Mouse (Mus musculus) heart, embryonic 10.5 days (tissue): Measurements from ENCODE around the gene Card14. TPM values are rescaled to one million over a fixed set of nuclear protein-coding genes. Genes with fewer than 3 reads are reported as not detected.

ENCODE experiments used
- DNase-seq: peaks from one replicate; pipeline ENCODE4 v3.0.0-alpha.2; 2017; ENCODE audit warnings: low spot score
- H3K27ac ChIP-seq: fragments of 300-500 bp; sonication (generic); 2 replicates; pipeline ENCODE4 v1.5.1; 2016; ENCODE audit warnings: mild to moderate bottlenecking
- H3K27me3 ChIP-seq: fragments of 300-500 bp; sonication (generic); 2 replicates; pipeline ENCODE4 v1.6.1; 2016; ENCODE audit warnings: mild to moderate bottlenecking; ENCODE audit not compliant: poor library complexity, insufficient read depth, severe bottlenecking
- H3K36me3 ChIP-seq: fragments of 300-500 bp; sonication (generic); 2 replicates; pipeline ENCODE4 v1.6.1; 2016; ENCODE audit warnings: mild to moderate bottlenecking, moderate library complexity
- H3K4me1 ChIP-seq: fragments of 300-500 bp; sonication (generic); 2 replicates; pipeline ENCODE4 v1.6.1; 2016; ENCODE audit warnings: mild to moderate bottlenecking
- H3K4me3 ChIP-seq: fragments of 300-500 bp; sonication (generic); 2 replicates; pipeline ENCODE4 v1.5.1; 2016; ENCODE audit warnings: mild to moderate bottlenecking, moderate library complexity
- H3K9me3 ChIP-seq: fragments of 300-500 bp; sonication (generic); 2 replicates; pipeline ENCODE4 v1.6.1; 2016; ENCODE audit warnings: mild to moderate bottlenecking, moderate library complexity
- WGBS: fragments of 180-500 bp; shearing (Covaris S2); methylation state at CpG from one replicate; pipeline ENCODE4 v1.1.7; 2016; 5-methylcytosine and 5-hydroxymethylcytosine counted together
- polyA plus RNA-seq: library from polyadenylated mRNA; unstranded; fragments of >200 nt; fragmentation: Nextera tagmentation; extraction: Ambion mirVana; gene quantifications from 2 replicates; pipeline ENCODE4 v1.2.1, GENCODE M21; 2016

The Card14 gene
- polyA plus RNA-seq, 1 experiment from 2014 or later, result 0.24 TPM

DNA sequence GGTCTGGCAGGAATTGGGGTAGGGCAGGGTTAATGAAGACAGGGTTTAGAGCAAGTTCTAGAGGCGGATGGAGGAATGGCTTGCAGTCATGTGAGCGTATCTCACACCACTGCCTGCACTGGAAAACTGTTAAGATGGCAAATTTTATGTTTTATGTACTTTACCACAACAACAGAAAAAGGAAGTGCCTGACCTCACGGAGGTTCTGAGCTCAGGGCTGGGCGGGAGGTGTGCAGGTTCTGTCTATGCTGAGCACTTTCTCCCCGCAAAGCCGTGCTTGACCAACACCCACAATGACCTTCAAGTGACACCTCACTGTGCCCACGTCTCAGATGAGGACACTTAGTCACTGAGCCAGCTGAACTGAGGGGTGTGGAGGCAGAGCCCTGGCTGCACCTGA is 44.5 kb downstream of the Card14 start:
- H3K9me3 ChIP-seq, result no peaks in the 10 kb centered on the region
- peaks cover 23% of the 10 kb centered on the region for H3K27me3 ChIP-seq
- 73% methylated on average over 7 of the region's 7 CpGs for WGBS
- no peak for DNase-seq
- no peak overlapping the region for H3K4me3 ChIP-seq
- no peak overlapping the region for H3K27ac ChIP-seq
- H3K36me3 ChIP-seq, result peaks cover 18% of the 10 kb centered on the region
- peaks cover 37% of the 10 kb centered on the region for H3K4me1 ChIP-seq

DNA sequence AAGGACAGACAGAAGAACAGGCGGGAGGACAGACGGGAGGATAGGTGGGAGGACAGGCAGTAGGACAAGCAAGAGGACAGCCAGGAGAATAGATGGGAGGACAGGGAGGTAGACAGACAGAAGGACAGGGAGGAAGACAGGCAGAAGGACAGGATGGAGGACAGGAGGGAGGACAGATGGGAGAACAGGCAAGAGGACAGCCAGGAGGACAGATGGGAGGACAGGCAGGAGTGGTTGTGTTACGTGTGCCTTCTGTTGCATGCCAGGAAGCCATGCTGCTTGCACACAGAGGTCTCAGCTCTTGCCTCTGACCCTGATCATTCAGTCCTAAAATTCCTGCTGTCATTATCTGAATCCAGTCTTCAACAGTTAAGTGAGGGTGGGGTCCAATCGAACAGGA is 46.4 kb downstream of the Card14 start:
- Histone ChIP-seq H3K4me1 (peaks cover 37% of the 10 kb centered on the region), H3K36me3 (peaks cover 25% of the 10 kb centered on the region), H3K9me3 (no peaks in the 10 kb centered on the region), H3K4me3 (no peak overlapping the region), H3K27ac (peak overlapping the region; percentile 87; the same call in 1 of the 2 replicates), H3K27me3 (peaks cover 23% of the 10 kb centered on the region)
- WGBS, result 74% methylated on average over 4 of the region's 4 CpGs
- DNase-seq, result no peak

DNA sequence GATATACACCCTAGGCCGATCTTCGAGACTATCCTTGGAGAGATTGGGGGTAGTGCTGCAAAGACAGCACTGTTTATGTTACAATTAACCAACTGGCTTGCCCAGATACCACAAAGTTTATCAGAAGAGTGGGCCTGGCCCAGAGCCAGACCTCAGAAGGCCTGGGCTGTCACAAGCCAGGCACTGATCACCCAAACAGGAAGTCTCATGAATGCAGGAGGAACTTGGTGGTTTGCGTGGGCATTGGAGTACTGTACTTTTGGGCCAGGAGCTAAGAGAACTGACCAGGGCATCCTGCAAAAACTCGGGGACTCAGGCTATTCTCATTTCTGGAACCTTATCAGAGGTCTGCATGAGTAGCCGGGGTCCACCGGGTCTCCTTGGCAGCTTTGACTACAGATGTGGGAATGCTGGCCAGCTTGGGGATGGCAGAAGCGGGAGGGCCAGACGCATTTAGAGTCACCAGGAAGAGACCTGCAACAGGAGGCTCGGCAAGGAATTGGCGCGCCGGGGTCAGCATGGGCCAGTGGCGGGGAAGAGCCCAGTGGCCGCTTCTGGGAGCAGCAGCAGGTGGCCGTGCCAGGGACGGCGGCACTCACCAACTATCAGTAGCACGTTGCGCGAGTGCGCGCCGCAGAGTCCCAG is 47.4 kb downstream of the Card14 start:
- no peak for DNase-seq
- Histone ChIP-seq H3K27me3 (peaks cover 23% of the 10 kb centered on the region), H3K9me3 (no peaks in the 10 kb centered on the region), H3K36me3 (peaks cover 31% of the 10 kb centered on the region), H3K27ac (peak overlapping the region; percentile 87), H3K4me1 (peaks cover 37% of the 10 kb centered on the region), H3K4me3 (peak overlapping the region; percentile 90)
- WGBS, result 3% methylated on average over 23 of the region's 23 CpGs

DNA sequence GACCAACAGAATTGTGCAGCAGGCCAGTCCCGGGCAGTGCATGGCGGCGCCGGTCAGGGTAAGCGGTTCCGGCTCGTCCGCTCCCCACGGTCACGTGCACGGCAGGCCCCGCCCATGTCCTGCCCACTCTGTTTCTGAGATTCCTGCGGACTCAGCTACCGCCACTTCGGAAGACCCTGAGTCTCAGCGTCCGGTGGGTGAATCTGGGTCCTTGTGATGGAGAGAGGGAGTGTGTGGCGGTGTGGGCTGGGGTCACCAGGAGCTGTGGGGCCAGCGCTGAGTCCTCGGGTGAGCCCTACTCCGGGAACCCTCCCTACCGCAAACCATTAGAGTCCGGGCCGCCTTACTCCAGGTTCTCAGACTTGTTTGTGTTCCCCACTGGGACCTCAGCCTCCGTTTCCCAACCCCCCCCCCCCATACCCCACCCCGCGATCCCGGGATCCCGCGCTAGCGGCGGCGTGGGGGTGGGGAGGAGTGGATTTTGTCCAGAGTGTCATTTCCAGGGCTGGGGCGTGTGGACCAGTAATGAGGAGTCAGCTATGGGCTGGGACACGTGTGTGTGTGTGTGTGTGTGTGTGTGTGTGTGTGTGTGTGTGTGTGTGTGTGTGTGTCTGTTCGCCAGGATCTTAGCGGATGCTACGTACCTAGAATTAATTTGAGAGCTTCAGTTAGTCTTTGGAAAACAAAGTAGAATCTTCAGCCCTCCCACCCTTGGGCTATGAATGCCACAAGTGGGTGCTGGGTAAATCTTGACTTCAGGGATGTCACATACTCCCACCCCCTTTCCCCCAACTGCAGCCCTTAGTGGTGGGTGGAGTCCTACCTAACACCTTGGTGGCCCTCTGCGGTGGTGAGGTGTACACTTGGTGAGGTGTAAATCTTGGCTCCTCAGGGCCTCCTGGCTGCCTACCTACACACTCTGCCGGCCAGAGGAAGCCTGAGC is 48.1 kb downstream of the Card14 start, which contains the start of the genes Sgsh and Slc26a11:
TSS of gene Sgsh (minus strand) at position 94 of the 943 bp plus-strand sequence.
TSS of gene Slc26a11 (plus strand) at position 115 of the 943 bp plus-strand sequence.
- no peaks in the 10 kb centered on the region for H3K9me3 ChIP-seq
- H3K27ac ChIP-seq, result peak within 1 kb of the TSS; percentile 87
- peaks cover 37% of the 10 kb centered on the region for H3K4me1 ChIP-seq
- peaks cover 18% of the 10 kb centered on the region; the same call in 1 of the 2 replicates for H3K27me3 ChIP-seq
- peaks cover 32% of the 10 kb centered on the region for H3K36me3 ChIP-seq
- H3K4me3 ChIP-seq, result peak within 1 kb of the TSS; percentile 90
- WGBS, result 1% methylated on average over 40 of the region's 40 CpGs
- DNase-seq, result peak; percentile 96

DNA sequence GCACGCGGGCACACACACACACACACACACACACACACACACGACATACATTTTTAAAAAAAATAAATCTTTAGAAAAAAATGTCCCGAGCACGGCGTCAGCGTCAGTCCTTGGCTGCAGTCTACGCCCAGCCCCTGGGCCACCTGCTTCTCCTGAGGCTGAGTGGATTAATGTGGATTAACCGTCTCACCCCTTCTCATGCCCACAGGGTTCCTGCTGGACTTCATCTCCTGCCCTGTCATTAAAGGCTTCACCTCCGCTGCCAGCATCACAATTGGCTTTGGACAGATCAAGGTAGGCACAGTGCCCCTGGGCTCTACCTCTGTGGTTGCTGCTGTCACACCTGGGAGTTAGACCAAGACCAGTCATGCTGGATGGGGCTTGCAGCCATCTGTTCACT is 51.5 kb downstream of the Card14 start:
- 88% methylated on average over 10 of the region's 10 CpGs for WGBS
- peaks cover 31% of the 10 kb centered on the region for H3K4me1 ChIP-seq
- DNase-seq, result no peak

DNA sequence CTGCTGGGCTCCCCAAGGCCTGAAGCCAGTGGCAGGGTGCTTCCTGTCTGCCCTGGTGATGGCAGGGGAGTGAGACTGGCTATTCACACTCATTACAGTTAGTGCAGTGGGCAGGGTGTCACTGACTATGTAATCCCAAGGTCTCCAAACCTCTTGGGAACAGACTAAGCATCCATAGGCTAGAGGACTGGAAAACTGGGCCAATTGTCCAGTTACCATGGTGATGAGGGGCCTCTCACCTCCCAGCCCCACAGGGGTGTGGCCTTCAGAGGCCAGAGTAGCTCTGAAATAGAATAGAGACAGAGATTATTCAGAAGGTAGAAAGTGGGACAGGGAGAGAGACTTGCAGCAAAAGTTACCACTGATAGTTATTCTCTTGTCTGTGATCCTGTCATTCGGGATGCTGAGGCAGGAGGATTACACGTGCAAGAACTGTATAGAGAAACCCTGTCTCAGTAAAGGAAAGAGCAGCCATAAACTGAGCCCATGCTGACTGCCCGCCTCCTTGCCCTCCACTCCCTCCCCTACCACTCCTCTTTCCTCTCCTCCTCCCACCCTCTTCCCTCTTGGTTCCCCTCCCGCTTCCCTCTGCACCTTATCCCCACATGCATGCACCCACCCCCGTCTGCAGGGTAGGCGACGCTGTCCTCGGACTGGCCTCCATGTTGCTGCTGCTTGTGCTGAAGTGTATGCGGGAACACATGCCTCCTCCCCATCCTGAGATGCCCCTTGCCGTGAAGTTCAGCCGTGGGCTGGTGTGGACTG is 55.4 kb downstream of the Card14 start:
- Histone ChIP-seq H3K4me1 (peaks cover 7% of the 10 kb centered on the region), H3K4me3 (peak overlapping the region; percentile 4; the same call in 1 of the 2 replicates), H3K27me3 (no peaks in the 10 kb centered on the region), H3K27ac (0 out of 2 replicates have a peak overlapping the region, but pooled peaks have one; percentile 13), H3K9me3 (no peaks in the 10 kb centered on the region), H3K36me3 (peaks cover 60% of the 10 kb centered on the region)
- 41% methylated on average over 11 of the region's 11 CpGs for WGBS
- no peak for DNase-seq

More for the DNA sequence above, 51.5 kb downstream of the Card14 start:
- Histone ChIP-seq H3K36me3 (peaks cover 49% of the 10 kb centered on the region), H3K9me3 (no peaks in the 10 kb centered on the region), H3K27ac (no peak overlapping the region), H3K27me3 (no peaks in the 10 kb centered on the region), H3K4me3 (no peak overlapping the region)

DNA sequence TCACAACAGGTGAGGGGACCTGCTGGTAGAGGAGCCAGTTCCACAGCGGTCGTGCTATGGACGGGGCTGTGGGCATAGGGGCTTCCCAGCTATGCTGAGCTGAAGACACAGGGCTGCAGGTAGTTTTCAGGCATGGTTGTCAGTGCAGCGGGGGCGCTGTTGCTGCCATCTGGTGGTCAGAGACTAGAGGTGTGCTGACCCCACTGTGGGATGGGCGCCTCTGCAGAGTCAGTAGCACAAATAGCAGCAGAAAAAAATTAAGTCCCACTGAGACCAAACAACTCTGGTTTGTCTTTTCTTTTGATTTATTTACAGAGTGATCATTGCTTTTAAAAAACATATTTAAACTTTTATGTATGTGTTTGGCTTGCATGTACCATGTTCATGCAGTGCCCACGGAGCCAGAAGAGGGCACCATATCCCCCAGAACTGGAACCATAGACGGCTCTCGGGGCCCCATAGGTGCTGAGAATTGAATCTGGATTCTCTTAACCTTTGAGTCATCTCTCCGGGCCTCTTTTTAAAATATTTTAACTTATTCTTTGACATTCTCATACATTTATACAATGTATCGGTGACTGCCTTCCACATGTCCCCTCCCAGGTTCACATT is 56.1 kb downstream of the Card14 start:
- DNase-seq, result peak; percentile 89
- Histone ChIP-seq H3K27me3 (no peaks in the 10 kb centered on the region), H3K9me3 (no peaks in the 10 kb centered on the region), H3K4me1 (peaks cover 7% of the 10 kb centered on the region), H3K36me3 (peaks cover 60% of the 10 kb centered on the region), H3K27ac (0 out of 2 replicates have a peak overlapping the region, but pooled peaks have one; percentile 13), H3K4me3 (peak overlapping the region; percentile 4; the same call in 1 of the 2 replicates)
- WGBS, result 29% methylated on average over 11 of the region's 11 CpGs

DNA sequence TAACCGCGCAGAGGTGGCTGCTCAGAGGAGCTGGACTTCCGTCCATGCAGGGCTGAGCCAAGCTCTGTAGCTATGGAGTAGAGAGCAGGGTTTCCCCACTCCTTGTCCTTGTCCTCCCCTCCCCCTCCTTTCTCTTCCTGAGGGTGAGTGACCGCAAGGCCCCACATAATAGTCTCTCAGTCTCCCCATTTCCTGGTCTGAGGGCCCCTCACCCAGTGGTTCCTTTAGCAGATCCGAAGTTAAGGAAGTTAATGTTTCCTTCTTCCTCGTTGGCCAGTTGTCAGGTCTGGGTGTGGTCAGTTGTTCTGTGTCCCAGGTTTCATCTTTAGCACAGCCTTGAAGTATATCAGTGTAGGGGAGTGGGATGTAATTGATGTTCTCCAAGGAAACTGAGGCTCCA is 67.9 kb downstream of the Card14 start:
- Histone ChIP-seq H3K4me1 (peaks cover 18% of the 10 kb centered on the region), H3K36me3 (peaks cover 55% of the 10 kb centered on the region), H3K27ac (no peak overlapping the region), H3K27me3 (no peaks in the 10 kb centered on the region), H3K9me3 (no peaks in the 10 kb centered on the region), H3K4me3 (no peak overlapping the region)
- DNase-seq, result no peak
- 72% methylated on average over 6 of the region's 6 CpGs for WGBS

DNA sequence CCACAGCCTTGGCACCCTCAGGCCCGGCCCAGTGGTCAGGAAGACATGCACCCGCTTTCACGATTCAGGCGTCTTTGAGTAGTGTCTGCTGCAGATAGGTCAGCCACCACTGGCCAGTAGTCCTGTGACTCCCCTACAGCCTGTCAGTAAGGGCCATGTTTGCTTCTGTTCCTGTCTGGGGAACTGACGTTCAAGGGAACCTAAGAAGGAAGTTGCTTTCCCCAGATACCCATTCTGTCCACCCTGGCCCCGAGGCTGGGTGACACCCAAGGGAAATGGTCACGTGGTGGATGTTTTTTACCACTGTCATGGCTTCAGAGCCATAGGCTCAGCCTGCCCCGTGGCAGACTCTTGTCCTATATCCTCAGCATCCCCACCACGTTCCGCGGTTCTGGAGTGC is 69.8 kb downstream of the Card14 start:
- no peaks in the 10 kb centered on the region for H3K27me3 ChIP-seq
- no peak overlapping the region for H3K27ac ChIP-seq
- H3K4me3 ChIP-seq, result no peak overlapping the region
- no peaks in the 10 kb centered on the region for H3K9me3 ChIP-seq
- WGBS, result 85% methylated on average over 11 of the region's 11 CpGs
- peaks cover 52% of the 10 kb centered on the region for H3K36me3 ChIP-seq
- H3K4me1 ChIP-seq, result peaks cover 28% of the 10 kb centered on the region
- no peak for DNase-seq

DNA sequence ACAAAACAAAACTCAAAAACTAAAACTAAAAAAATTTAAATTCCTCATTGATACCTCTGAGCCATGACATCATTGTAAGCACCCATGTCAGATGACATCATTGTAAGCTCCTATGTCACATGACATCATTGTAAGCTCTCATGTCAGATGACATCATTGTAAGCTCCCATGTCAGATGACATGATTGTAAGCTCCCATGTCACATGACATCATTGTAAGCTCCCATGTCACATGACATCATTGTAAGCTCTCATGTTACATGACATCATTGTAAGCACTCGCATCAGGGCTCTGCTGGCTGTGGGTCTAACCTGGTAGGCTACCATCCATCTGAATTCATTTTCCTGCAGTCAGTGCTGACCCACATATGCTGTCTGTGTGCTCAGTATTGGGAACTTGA is 71.0 kb downstream of the Card14 start:
- no peak for DNase-seq
- H3K36me3 ChIP-seq, result peaks cover 50% of the 10 kb centered on the region
- H3K4me3 ChIP-seq, result no peak overlapping the region
- 83% methylated on average over 1 of the region's 1 CpGs for WGBS
- H3K4me1 ChIP-seq, result peaks cover 27% of the 10 kb centered on the region
- no peaks in the 10 kb centered on the region for H3K27me3 ChIP-seq
- H3K9me3 ChIP-seq, result no peaks in the 10 kb centered on the region
- H3K27ac ChIP-seq, result no peak overlapping the region

DNA sequence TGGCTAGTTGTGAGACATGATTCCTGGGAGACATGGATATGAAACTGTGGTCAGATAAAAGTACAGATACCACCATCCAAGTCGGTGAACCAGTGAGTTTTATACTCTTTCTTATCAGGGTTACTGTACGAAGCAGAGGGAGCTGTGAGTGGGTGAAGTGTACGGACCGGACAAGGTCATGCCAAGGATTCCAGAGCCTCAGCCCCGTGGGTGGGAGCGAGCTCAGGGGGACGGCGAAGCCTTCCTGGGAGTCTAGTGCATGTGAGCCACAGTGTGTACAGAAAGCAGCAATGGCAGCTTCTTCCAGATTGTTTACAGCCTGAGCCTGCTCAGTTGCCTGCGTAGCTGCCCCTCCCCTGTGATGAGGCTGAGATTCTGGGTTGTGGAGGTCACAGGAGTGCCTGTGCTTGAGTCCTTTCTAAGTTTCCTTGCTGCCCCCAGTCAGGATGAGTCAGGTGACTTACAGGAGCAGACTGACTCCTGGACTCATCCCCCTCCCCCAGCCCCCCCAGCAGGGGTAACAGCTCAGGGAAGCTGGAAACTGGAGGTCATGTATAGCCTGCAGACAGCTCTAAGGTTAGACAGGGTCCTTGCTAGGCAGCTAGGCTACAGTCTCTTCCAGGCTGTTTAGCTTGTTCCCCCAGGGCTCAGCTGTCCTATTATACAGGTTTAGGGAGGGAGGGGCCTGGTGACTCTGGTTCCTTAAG is 74.2 kb downstream of the Card14 start:
- Histone ChIP-seq H3K27ac (peak overlapping the region; percentile 78), H3K36me3 (peaks cover 39% of the 10 kb centered on the region), H3K27me3 (no peaks in the 10 kb centered on the region), H3K4me1 (peaks cover 23% of the 10 kb centered on the region), H3K9me3 (no peaks in the 10 kb centered on the region), H3K4me3 (0 out of 2 replicates have a peak overlapping the region, but pooled peaks have one; percentile 0)
- DNase-seq, result no peak
- WGBS, result 36% methylated on average over 9 of the region's 9 CpGs
